8 mouse cellular contexts compared by ENCODE assay signal in genomic region chr6:86194941-86195932, GRCm38 (mm10). TPM values are rescaled to one million over a fixed set of nuclear protein-coding genes. Genes with fewer than 3 reads are reported as not detected.
A peak's percentile ranks its signal among the peaks of the same experiment; 100 is the strongest.
DNase-seq lines count a peak whose midpoint lies in the region; ATAC-seq and TF ChIP-seq lines count a peak whose summit lies in the region.

TSS of gene Tgfa (plus strand) at chr6:86195223.

- TF ChIP-seq CTCF in hindbrain, postnatal 0 days (IDR thresholded peaks at IDR 0.05; ENCODE audit: low read depth) = peak; percentile 75

- WGBS in hindbrain, postnatal 0 days = under 1% methylated on average over 90 of the region's 97 CpGs

- H3K4me1 ChIP-seq in hindbrain, postnatal 0 days (ENCODE audit: insufficient read depth, low read length) = 0 out of 2 replicates have a peak, but pooled peaks cover 5% of the 10 kb centered on the region

- H3K36me3 ChIP-seq in hindbrain, postnatal 0 days (ENCODE audit: insufficient read depth, low read length) = no peaks in the 10 kb centered on the region

- H3K27me3 ChIP-seq in hindbrain, postnatal 0 days (ENCODE audit: insufficient read depth, low read length) = no peaks in the 10 kb centered on the region

- peak within 1 kb of the TSS; percentile 78 for H3K4me3 ChIP-seq in hindbrain, postnatal 0 days (ENCODE audit: low read length)

- H3K4me2 ChIP-seq in hindbrain, postnatal 0 days (ENCODE audit: low read depth, low read length) = peak within 1 kb of the TSS; percentile 96

- H3K9ac ChIP-seq in hindbrain, postnatal 0 days (replicated peaks; ENCODE audit: low read length) = peak within 1 kb of the TSS; percentile 74

- ATAC-seq in hindbrain, postnatal 0 days = peak; percentile 80
- peak; percentile 72 for ATAC-seq in megakaryocyte-erythroid progenitor cell, adult 5-6 weeks (replicated peaks; ENCODE audit: low FRiP score, low TSS enrichment, poor library complexity, severe bottlenecking)

- H3K27ac ChIP-seq in hindbrain, postnatal 0 days = peak within 1 kb of the TSS; percentile 62

- peak; percentile 72 for DNase-seq in adrenal gland, adult 8-10 months
- peak; percentile 60 to 72 for DNase-seq in cerebellum, postnatal 25 days
- DNase-seq in frontal cortex, postnatal 36 days (ENCODE audit: low spot score in 2 of 2) = peak; percentile 41 to 43
- peak; percentile 76 for DNase-seq in hindbrain, postnatal 0 days (ENCODE audit: low spot score)
- peak in 1 of 2 experiments; percentile 54 for DNase-seq in left cerebral cortex, postnatal 14 days (ENCODE audit: low spot score in 2 of 2)
- peak; percentile 31 for DNase-seq in right cerebral cortex, postnatal 36 days (ENCODE audit: low spot score in 2 of 2)
- no peak for DNase-seq in T-cell, adult 2 months (ENCODE audit: low spot score)

- intact Hi-C loops in left cerebral cortex, postnatal 14 days (cut with DNase I) = loop anchor here (5.0 kb wide), 4 partner anchors 53 to 157 kb away; no protein-coding TSS in a partner anchor

- H3K9me3 ChIP-seq in hindbrain, postnatal 0 days (ENCODE audit: low read length) = no peaks in the 10 kb centered on the region

RNA-seq across cellular contexts. Expression of gene Tgfa, which starts in this region (rescaled TPM):
- total RNA-seq in adrenal gland, adult 8-10 months (2022) = 10 to 100 TPM; 15.0 to 25.1 (median 19.7) TPM
- 35.4 and 40.5 TPM in 2 replicates for total RNA-seq in hindbrain, postnatal 0 days (2014; rRNA removed)
- 13.6 and 14.2 TPM in 2 replicates for polyA plus RNA-seq in hindbrain, postnatal 0 days (2015; fragmentation: Nextera tagmentation; extraction: Ambion mirVana)
- 10 to 100 TPM; 16.3 to 18.5 TPM for total RNA-seq in left cerebral cortex, postnatal 14 days (2021)
- 0.81 and 3.9 TPM in 2 replicates for total RNA-seq in megakaryocyte-erythroid progenitor cell, adult 5-6 weeks (2014; fragmentation: Nextera tagmentation)
- total RNA-seq in megakaryocyte-erythroid progenitor cell, adult 5-6 weeks (2017) = 0.38 and 2.3 TPM in 2 replicates
